22 mouse cellular contexts compared by ENCODE assay signal in the genomic region with DNA sequence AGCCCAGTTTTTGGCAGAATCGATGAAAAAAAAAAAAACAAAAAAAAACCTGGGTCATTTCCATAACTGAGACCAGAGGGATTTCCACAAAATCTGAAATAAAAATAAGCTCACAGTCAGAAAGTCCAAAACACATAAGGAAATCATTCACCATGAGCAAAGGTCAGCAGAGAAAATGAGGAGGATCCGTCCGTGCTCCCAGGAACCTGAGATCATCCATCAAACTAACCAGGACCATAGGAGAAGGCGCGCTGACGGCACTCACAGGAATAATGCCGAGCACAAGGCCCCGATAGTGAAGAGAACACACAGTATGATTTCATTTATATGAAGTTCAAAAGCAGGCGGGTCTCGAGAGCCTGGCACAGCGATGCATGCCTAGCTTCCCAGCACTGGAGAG. TPM values are rescaled to one million over a fixed set of nuclear protein-coding genes. Genes with fewer than 3 reads are reported as not detected.
DNase-seq lines count a peak whose midpoint lies in the region; ATAC-seq and TF ChIP-seq lines count a peak whose summit lies in the region.
"Had no signal": no experiment of that assay in that cellular context is flagged by ENCODE, and none has a peak within 500 bp of the region (broad histone marks: within the 10 kb centered on the region; RNA-seq: fewer than 3 reads in every experiment).

No protein-coding gene starts in this region.

- no peak overlapping the region for H3K4me2 ChIP-seq in embryonic facial prominence, embryonic 11.5 days (ENCODE audit: low read depth, low read length)
- H3K4me2 ChIP-seq: forebrain, embryonic 12.5 days; heart, embryonic 12.5 days; hindbrain, embryonic 12.5 days; liver, embryonic 11.5 days; midbrain, embryonic 13.5 days had no signal

- no peak overlapping the region for H3K9ac ChIP-seq in embryonic facial prominence, embryonic 11.5 days (replicated peaks; ENCODE audit: low read length)
- H3K9ac ChIP-seq: forebrain, embryonic 12.5 days; heart, embryonic 12.5 days; hindbrain, embryonic 12.5 days; liver, postnatal 0 days; midbrain, embryonic 13.5 days had no signal

- H3K4me1 ChIP-seq in kidney, adult 2 months (ENCODE audit: control insufficient read depth, insufficient read depth, low read length), result peaks cover 33% of the 10 kb centered on the region
- no peaks in the 10 kb centered on the region for H3K4me1 ChIP-seq in embryonic facial prominence, embryonic 11.5 days (ENCODE audit: control insufficient read depth, insufficient read depth, low read length)
- peaks cover 39% of the 10 kb centered on the region for H3K4me1 ChIP-seq in limb, embryonic 10.5 days

- WGBS in kidney, adult 2 months, result 66% methylated on average over 11 of the region's 11 CpGs
- WGBS in embryonic facial prominence, embryonic 11.5 days, result 38% methylated on average over 11 of the region's 11 CpGs
- WGBS in limb, embryonic 10.5 days, result 40% methylated on average over 11 of the region's 11 CpGs

- peak overlapping the region; percentile 74 for H3K27ac ChIP-seq in kidney, adult 2 months (ENCODE audit: insufficient read depth, low read depth, low read length)
- no peak overlapping the region for H3K27ac ChIP-seq in embryonic facial prominence, embryonic 11.5 days (replicated peaks; ENCODE audit: low read depth, low read length)
- H3K27ac ChIP-seq in limb, embryonic 10.5 days, result peak overlapping the region; percentile 37; the same call in 1 of the 2 replicates
- H3K27ac ChIP-seq: forebrain, embryonic 12.5 days; hindbrain, embryonic 12.5 days; midbrain, embryonic 13.5 days had no signal

- H3K4me3 ChIP-seq in kidney, adult 2 months (ENCODE audit: insufficient read depth, low read depth, low read length), result no peak overlapping the region
- no peak overlapping the region for H3K4me3 ChIP-seq in embryonic facial prominence, embryonic 11.5 days (ENCODE audit: low read depth, low read length)
- H3K4me3 ChIP-seq in limb, embryonic 10.5 days, result no peak overlapping the region
- H3K4me3 ChIP-seq: erythroblast, embryonic 14.5 days; forebrain, embryonic 12.5 days; heart, embryonic 12.5 days; hindbrain, embryonic 12.5 days; midbrain, embryonic 13.5 days had no signal

- no peaks in the 10 kb centered on the region for H3K27me3 ChIP-seq in kidney, adult 2 months (replicated peaks; ENCODE audit: control insufficient read depth, insufficient read depth, low read length)
- H3K27me3 ChIP-seq in embryonic facial prominence, embryonic 11.5 days (ENCODE audit: control insufficient read depth, insufficient read depth, low read length), result no peaks in the 10 kb centered on the region
- H3K27me3 ChIP-seq in limb, embryonic 10.5 days (ENCODE audit: low read depth, poor library complexity, severe bottlenecking), result peaks cover 20% of the 10 kb centered on the region; the same call in 1 of the 2 replicates

- H3K36me3 ChIP-seq in kidney, adult 2 months (ENCODE audit: control insufficient read depth, insufficient read depth, low read length), result no peaks in the 10 kb centered on the region
- no peaks in the 10 kb centered on the region for H3K36me3 ChIP-seq in embryonic facial prominence, embryonic 11.5 days (replicated peaks; ENCODE audit: control insufficient read depth, insufficient read depth, low read depth, low read length)
- H3K36me3 ChIP-seq in limb, embryonic 10.5 days, result no peaks in the 10 kb centered on the region
- H3K36me3 ChIP-seq: heart, embryonic 12.5 days; hindbrain, embryonic 12.5 days; midbrain, embryonic 13.5 days had no signal

- H3K9me3 ChIP-seq in embryonic facial prominence, embryonic 11.5 days (replicated peaks; ENCODE audit: control insufficient read depth, low read length), result no peaks in the 10 kb centered on the region
- H3K9me3 ChIP-seq in limb, embryonic 10.5 days (replicated peaks), result no peaks in the 10 kb centered on the region
- H3K9me3 ChIP-seq: forebrain, embryonic 12.5 days; heart, embryonic 12.5 days; hindbrain, embryonic 12.5 days; midbrain, embryonic 13.5 days had no signal

- peak; percentile 73 for DNase-seq in kidney, adult 2 months
- DNase-seq in kidney, adult 8-10 months, result no peak
- peak; percentile 42 for DNase-seq in embryo, embryonic 10.5 days (ENCODE audit: low spot score)
- DNase-seq in embryonic facial prominence, embryonic 11.5 days (ENCODE audit: low spot score), result peak; percentile 60
- peak; percentile 43 for DNase-seq in limb, embryonic 10.5 days (ENCODE audit: low spot score)
- no peak for DNase-seq in cerebellum, adult 9-11 months
- no peak for DNase-seq in thymus, postnatal 14 days
- DNase-seq: adrenal gland, postnatal 14 days; cerebellum, adult 8-10 months; gastrocnemius, postnatal 25 days; heart, adult 18-20 months; heart, postnatal 10 days; liver, postnatal 0 days; lung, postnatal 10 days had no signal

- ATAC-seq in embryonic facial prominence, embryonic 11.5 days (replicated peaks; ENCODE audit: insufficient number of reproducible peaks, low FRiP score, low TSS enrichment, low read depth), result no peak
- no peak for ATAC-seq in activated CD4-positive, CD25-positive, alpha-beta regulatory T cell, adult 4 months
- ATAC-seq: inflammation-experienced regulatory T-cells, adult 6 months; liver, postnatal 0 days; midbrain, embryonic 13.5 days had no signal

- no peak for TF ChIP-seq CTCF in kidney, adult 2 months (conservative IDR thresholded peaks at IDR 0.05; ENCODE audit: insufficient read depth, insufficient read length, low read depth, low read length)

- no peak for TF ChIP-seq POLR2A in kidney, adult 2 months (IDR thresholded peaks at IDR 0.05; ENCODE audit: low read depth, low read length)

RNA-seq across cellular contexts. Expression of a gene that starts 29.0 kb away (rescaled TPM):
- polyA plus RNA-seq in kidney, adult 2 months (2012; rRNA removed), result 24.4 and 33.1 TPM in 2 replicates
- polyA plus RNA-seq in embryonic facial prominence, embryonic 11.5 days (2014; fragmentation: Nextera tagmentation; extraction: Ambion mirVana), result 3.2 and 4.2 TPM in 2 replicates
- polyA plus RNA-seq in limb, embryonic 10.5 days (2016; fragmentation: Nextera tagmentation; extraction: Ambion mirVana), result 4.8 and 7.7 TPM in 2 replicates
- under 1 TPM; 0.17 to 0.41 TPM for polyA plus RNA-seq in activated CD4-positive, CD25-positive, alpha-beta regulatory T cell, adult 4 months (2017; shearing (Covaris generic))
- polyA plus RNA-seq: erythroblast, embryonic 14.5 days had no signal

Comparison
In these comparisons a context has a peak if more than half of its experiments do, and no peak if none do; other contexts are left out.
1. DNase-seq: peak in kidney, adult 2 months (single experiment), embryo, embryonic 10.5 days (single experiment), embryonic facial prominence, embryonic 11.5 days (single experiment) and limb, embryonic 10.5 days (single experiment); none in kidney, adult 8-10 months (0 of 2), cerebellum, adult 9-11 months (single experiment) and thymus, postnatal 14 days (single experiment).